Mouse (Mus musculus) embryonic fibroblast, embryonic 13.5 days (primary cell): Measurements from ENCODE around the gene Ptprn2.

Experiments used
- CTCF ChIP-seq: IDR thresholded peaks from 2 replicates; pipeline ENCODE4 v1.5.1; 2011; ENCODE audit warnings: mild to moderate bottlenecking, control low read depth, low read length, moderate library complexity, borderline replicate concordance; ENCODE audit not compliant: insufficient read depth
- POLR2A ChIP-seq: IDR thresholded peaks from 2 replicates; pipeline ENCODE4 v1.6.1; 2011; ENCODE audit warnings: low read depth, mild to moderate bottlenecking, control low read depth, low read length, moderate library complexity

- no peak for TF ChIP-seq POLR2A
- no peak for TF ChIP-seq CTCF
Observed at GRCm38 (mm10) chr12:116553361-116553760, 67.8 kb downstream of the Ptprn2 start.
